Mouse (Mus musculus) cerebellum, adult 9-11 months (tissue): Measurements from ENCODE around the gene Mief1.

Source experiments
- DNase-seq: peaks from one replicate; pipeline ENCODE4 v3.0.0; 2022

Gene Mief1

DNA sequence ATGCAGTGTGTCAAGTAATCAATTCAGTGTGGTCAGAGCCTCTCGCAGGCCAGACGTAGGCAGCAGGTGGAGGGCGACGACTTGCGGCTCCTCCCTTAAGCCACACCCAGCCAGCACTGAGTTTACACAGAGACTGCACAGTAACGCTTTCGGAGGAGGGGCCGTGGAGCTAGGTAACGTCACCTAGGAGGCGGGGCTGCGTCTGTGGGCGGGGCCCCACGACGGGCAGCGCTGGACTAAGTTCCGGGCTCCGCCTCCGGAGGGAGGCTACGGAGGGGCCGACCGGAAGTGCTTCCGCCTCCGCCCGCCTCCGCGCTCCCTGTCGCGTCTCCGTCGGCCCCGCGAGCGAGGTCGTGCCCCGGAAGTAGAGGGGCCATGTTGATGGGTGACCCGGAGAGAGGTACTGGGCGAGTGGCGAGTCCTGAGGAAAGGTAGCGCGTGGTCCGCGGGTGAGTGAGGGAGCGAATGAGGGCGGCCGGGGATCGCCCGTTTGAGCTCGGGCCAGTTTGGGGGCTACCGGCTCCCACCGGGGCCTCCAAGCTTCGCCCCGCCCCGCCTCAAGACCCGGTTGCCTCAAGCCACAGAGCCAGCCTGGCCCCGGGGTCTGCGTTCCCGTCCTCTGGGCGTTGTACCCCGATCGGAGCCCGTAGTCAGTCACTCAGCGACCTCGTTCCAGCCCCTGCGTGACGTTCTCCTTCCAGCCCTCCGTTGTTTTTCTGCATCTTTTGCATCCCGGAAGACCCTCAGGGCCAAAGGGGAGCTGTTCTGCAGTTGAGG is at the start of gene Mief1:
Mief1 (plus strand) TSS at position 286 of the 777 bp plus-strand sequence.
- DNase-seq, result peak; percentile 98

DNA sequence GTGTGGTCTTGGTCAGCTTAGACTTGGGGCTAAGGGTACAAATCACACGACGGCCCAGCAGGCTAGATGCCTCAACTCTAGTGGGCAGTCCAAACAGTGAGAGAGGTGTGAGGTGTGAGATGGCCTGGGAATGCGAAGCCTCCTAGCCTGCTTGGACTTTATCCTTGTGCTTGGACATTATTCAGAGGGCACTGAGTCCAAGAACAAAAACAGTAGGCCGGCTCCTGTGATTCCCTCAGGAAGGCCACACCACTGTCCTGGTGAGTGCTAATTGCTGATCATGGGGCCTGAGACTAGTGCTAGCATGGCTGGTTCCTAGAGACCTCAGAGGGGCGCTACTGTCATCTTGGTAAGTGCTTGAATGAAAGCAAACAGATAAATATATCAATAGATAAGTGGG is 44.9 kb upstream of the Mief1 start:
- DNase-seq, result no peak

DNA sequence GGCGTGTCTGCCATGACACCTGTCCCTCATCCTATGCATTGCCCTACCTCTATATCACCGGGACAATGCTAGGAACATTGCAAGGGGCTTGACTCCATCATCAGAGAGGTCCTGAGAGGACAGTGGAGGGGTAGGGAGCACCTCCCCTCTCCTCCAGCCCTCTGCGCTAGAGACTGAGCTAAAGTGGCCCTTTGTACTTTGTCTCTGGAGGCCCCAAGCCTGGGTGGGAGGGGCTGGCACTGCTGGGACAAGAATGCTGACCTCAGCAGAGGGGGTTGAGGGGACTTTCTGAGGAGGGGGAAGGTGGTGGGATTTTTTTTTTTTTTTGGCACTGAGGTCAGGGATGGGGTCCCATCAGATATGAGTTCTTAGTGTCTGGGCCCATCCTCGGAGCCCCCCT is 43.7 kb upstream of the Mief1 start:
- DNase-seq, result no peak

DNA sequence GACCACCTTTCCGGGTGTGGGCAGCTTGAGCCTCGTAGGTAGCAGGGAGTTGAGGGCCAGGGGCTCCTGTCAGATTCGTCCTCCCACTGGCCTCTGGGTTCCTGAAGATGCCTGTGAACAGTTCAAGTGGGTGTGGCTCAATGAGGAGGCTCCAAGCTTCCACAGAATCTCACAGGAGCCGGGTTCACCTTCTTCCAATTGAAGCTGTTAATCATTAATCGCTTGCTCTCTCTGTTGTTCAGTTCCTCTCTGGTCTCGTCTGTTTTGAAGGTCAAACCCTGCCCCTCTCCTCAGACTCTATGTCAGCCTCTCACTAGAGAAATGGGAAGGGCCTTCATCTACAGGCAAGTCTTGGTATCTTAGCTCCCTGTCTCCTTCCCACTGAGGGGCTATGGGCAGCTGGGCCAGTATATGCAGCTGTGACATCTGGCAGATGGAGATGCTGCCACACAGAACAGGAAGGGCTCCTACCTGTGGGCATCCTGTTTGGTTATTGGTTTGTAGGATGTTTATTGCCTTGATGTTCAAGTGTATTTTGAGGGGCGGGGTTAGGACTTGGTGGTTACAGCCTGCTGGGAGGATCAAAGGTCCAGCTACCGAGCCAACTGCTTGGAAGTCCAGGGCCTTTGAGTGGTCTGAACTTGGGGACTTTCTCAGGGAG is 42.1 kb upstream of the Mief1 start:
- DNase-seq, result no peak

DNA sequence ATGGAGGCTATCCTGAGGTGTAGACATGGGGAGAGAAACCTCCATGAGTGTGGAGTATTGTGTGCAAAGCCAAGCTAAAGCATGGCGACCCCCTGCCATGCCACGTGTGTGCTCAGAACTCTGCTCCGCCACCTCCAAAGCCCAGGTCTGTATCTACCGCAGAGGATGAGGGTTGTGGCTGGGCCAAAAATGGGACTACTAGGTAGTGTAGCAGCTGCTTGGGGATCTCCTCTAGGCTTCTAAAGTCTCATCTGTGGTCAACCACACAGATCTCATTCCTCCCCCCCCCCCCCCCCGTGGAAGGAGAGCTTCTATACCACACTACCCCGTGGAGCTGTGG is 41.6 kb upstream of the Mief1 start:
- DNase-seq, result no peak

DNA sequence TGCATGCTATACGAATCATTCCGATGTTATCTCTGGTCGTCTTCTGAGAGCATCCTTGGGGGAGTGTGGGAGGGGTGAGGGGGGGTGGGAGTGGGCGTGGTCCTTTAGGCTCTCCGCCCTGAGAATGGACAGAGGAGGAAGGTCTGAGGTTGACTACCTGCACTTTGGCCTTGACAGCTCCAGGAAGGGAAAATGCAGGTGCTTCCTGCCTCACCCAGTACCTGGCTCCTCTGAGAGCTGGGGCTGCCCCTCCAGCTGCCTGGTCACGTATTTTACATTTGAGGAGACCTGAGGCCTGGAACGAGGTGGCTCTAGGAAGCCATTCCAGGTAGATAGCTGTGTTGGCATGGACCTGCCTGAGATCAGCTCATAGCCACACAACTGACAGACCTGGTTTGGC is 41.0 kb upstream of the Mief1 start:
- no peak for DNase-seq

DNA sequence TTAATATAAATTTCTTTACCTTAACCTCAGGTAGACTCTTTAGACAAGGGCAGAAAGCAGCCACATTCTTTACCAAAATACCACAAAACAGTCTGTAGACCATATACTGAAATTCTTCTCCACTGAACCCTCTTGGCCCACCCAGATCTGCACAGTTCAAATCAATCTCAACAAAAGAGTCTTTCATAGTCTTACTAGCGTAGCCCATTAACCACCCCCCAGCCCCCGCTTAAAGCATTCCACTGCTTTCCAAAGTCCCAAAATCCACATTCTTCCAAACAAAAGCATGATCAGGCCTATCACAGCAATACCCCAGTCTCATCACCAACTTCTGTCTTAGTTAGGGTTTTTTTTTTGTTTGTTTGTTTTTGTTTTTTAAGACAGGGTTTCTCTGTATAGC is 34.3 kb upstream of the Mief1 start:
- DNase-seq, result no peak

DNA sequence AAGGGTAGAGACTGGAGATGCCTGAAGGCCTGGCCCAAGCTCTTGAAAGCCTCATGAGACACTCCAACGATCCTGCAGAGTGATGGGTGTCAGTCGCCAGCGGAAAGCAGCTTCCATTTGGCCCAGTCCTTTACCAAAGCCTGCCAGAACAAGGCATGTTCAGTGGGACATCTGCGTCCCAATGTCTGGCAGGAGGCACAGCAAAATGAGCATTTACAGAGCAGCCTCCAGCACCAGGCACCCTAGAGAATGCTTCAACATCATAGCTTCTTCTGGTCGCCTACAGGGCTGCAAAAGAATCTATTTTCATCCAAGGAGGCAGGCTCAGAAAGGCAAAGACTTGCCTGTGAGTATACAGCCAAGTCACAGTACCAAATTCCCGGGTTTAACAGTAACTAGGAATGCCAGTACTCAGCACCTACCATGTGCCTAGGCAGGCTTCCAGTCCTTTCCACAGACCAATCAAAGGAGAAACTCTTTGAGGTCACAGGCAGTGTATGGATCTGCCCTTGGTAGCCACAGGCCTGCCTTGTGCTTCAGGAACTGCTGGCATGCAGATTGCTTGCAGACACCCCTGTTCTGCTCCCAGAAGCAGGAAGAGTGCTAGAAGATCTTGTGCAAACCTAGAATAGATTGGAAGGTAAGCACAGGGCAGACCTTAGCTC is 31.6 kb upstream of the Mief1 start:
- no peak for DNase-seq

DNA sequence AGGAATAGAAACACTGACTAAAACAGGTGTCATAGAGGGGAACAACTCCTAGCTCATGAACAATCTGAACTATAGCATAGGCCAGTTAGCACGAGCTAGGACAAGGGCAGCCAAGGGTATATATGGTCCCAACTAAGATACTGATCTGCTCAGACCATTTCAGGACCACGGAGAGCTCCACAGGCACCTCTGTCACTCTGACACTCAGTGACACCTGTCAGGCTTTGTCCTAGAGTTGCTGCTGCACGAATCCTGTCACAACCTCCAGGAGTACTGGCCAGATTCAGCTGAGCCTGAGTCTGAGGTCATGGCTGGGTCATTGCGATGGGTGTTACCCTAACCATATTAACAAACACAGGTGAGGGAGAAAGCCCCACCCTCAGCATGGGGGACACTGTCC is 30.4 kb upstream of the Mief1 start:
- DNase-seq, result no peak

DNA sequence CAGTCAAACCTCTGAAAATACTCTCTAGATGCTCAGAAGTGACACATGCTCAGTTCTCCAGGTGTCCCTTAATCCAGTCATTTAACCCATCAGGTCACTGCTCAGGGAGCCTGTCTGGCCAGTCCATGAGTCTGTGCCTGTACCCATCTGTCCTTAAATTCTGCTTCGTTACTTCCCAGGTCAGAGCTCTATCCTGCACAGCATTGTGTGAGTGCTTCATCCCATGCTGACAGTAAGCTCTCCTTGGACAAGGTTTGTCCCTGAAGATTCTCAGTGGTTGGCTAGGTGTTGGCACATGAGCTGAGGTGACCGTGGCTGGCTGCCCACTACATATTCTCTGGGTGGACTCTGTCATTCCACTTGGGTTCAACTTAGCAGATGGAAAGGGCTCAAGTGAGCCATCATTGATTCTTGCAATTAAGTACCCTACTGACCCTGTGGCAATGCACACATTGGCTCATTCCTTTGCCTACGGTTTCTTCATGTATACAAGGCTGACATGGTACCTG is 27.7 kb upstream of the Mief1 start:
- peak; percentile 48 for DNase-seq

DNA sequence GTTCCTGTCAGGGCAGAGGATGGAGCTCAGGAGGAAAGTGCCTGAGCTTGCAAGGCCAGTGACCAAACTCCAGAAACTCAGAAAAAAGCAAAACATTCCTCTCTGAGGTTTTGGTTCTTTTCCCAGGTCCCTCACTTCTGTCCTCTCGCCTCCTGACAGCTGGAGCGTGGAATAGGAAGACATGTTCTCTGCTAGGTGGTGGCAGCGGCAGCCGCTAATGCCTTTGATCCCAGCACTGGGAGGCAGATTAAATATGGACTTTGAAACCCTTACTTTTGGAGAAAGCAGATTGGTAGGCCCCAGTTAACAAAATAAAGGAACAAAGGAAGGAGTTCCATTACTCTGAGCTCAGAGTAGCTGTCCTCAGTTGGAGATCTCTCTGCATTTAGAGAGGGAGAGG is 25.4 kb upstream of the Mief1 start:
- DNase-seq, result no peak

DNA sequence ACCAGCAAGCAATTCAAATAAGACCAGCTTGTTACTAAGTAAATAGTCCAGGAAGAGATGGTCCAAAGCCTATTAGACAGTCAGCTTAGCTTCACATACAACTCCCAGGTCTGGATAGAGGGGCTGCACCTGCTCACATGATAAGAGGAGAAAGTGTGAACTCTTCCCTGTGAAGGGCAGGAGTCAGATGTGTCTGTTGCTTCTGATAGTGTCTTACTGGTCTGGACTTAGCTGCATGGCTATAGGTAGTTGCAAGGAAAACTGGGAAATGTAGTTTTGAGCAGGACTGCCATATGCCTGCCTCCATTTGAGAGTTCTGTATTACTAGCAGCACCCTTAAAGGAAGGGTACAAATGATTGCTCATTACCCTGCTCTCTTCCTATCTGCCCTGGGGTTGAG is 20.1 kb upstream of the Mief1 start:
- no peak for DNase-seq

DNA sequence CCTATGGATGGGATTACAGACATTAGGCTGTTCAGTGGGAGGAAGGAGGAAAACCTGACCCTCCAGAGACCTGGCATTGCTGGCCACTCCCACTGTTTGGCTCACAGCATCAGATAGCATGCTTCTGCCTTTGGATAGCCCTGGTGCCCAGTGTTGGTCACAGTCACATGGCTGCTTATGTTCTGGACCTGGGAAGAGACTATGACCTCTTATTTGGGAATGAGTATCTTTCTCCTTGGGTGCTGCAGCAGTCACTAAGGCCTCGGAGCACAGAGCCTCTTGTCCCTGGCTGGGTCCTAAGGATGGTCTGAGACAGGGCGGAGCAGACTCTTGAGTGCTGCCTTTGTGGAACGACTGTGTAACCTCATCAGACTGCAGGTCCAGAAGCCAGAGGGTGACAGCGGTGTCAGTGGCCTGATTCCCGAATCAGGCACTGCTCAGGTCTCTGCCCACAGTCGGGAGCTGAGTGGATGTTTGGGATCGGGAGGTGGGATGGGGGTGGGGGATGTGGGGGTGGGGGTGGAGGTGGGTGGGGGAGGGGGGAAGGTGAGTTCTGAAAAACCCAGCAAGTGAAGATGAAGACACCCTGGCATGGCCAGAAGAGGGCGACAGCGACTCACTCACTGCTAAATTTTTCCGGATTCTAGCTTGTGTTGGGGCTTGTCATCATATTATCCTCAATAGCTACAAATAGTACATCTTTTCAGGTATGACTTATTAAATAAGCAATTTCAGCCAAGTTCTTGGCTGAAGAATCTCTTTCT is 17.9 kb upstream of the Mief1 start:
- DNase-seq, result no peak

DNA sequence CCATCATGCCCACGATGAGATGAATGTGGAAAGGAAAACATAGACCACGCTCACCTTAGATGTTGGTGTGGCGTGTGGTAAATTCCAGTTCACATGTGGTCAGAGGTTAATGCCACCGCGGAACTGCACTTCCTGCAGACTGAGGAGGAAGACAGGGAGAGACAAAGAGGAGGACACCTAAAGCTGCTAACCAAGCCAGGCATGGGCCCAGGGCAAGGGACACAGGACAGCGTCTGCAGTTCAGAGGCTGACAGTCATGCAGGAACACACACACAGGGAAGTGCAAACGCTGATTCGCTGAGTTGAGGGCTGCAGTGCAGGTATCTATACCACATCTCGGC is 17.4 kb upstream of the Mief1 start:
- no peak for DNase-seq

DNA sequence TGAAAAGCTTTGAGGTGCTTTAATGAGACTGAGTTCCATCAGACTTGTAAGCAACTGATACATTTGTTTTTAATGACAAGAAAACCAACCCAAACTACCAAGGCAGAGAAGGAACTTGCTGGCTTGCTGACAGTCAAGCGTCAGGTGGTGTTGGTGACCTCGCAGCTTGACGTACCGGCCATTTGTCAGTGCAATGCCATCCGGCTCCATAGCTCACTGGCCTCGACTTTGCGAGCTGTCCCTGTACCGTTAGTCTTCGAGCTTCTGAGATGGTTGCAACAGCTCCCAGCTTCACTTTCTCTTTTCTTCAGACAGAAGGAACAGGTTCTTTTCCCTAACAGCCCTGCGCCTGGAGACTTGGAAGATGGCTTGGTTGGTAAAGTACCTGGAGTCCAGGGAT is 16.3 kb upstream of the Mief1 start:
- no peak for DNase-seq

DNA sequence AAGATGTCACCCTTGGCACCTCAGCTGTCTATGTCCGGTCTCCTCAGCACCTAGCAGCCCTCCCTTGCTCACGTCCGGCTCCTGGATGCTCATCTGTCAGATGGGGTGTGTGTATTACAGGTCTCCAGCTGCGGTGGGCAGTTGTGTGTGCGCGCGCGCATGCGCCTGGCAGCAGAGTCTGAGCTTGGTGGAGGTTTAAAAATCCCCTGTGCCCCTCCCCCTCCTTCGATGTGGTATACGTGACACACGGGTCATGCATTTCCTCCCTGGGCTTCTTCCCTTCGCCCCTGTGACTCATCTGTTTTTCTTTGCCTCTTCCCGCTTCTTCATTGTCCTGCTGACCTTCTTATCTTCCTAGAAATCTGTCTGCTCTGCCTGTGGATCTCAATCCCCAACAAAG is 14.6 kb upstream of the Mief1 start:
- no peak for DNase-seq

DNA sequence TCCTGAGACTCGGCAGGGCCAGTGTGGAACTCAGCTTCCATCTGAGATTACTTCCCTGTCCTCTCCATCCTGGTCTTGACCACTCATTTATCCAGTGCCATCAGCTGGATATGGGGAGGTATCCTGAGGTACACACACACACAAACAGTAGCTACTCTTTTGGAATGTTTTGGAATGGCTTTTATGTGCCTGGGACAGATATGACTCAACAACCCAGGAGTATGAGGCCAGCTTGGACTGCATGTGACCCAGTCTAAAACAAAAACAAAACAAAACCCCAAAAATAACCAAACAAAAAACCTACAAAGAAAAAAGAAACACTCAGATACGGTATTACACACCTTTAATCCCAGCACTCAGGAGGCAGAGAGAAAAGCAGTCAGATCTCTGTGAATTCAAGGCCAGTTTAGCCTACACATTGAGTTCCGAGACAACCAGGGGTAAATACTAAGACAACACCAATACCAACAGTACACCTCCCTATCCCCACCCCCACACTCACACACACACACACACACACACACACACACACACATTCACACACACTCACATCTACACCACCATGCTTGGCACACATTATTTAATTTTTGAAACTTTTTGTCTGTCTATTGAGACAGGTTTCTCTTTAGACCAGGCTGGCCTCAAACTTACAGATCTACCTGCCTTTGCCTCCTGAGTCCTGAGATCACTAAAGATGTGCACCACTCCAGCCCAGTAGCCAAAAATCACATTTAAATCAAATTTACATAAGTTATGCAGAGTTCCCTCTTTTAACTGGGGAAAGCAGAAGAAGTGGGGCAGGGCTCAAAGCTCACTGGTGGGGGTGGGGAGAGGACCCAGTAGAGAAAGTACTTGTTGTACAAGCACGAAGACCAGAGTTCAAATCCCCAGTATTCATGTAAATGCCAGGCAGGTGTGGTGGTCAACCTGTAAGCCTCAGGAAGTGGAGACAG is 13.8 kb upstream of the Mief1 start:
- no peak for DNase-seq

DNA sequence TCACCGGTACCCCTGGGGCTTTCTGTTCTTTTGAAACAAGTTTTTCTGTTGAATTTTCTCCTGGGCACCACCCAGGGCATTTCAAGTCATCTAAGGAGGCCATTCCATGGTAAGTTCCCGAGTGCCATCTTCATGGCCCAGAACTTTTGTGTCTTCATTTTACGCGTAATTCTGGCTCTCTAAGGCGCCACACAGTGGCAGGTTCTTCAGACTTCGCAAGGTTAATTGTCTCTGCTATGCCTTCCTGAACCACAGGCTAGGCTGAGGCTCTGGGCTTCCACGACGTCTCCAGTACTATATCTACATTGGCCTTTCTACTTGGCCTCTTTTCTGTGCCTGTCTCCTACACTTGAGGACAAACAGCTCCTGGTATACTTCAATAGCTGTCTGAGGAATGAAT is 12.8 kb upstream of the Mief1 start:
- no peak for DNase-seq

DNA sequence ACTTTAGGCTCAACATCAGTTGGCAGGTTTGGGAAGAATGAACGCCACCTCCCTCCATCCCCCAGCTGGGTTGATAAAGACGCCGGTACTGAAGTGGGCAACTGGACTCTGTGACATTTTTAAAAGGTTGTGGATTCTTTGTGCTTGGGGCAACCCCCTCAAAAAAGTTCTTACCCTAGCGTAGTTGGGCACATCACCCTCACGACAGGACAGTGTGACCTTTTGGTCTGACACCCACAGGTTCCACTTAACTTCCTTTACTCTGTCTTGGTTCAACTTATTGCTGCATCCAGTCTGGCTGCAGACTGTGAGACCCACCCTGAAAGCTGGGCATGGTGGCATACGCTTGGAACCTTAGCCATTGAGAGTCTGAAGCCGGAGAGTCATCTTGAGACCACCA is 10.1 kb upstream of the Mief1 start:
- no peak for DNase-seq

DNA sequence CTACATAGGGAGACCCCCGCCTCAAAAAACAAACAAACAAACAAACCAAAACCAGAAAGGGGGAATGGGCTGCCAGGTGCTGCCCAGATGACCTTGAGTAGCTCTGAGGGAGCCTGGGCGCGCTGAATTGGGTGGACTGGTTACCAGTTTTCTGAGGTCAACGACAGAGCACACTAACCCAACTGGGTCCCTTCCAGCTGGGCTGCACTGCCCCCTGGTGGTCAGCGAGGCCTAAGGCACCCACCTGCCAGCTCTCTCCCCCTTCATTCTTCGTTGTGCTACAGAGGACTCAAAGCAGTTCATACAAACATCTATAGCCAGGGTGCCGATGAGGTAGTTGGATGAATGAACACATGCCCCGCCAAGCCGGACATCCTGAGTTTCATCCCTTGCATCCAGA is 8.6 kb upstream of the Mief1 start:
- peak; percentile 78 for DNase-seq

DNA sequence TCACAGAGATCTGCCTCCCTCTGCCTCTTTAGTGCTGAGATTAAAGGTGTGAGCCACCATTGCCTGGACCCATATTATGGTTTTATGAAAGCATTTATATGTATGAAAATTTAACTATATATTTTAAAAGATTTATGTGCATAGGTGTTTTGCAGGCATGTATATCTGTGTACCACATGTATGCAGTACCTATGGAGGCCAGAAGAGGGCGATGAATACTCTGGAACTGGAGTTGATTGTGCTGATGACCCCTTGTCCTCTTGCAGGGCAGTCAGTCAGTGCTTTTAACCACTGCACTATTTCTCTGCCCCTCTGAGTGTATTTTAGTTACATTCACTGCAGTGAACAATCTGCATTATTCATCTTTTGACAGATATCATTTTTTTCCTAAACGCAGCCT is 8.0 kb upstream of the Mief1 start:
- peak; percentile 42 for DNase-seq

DNA sequence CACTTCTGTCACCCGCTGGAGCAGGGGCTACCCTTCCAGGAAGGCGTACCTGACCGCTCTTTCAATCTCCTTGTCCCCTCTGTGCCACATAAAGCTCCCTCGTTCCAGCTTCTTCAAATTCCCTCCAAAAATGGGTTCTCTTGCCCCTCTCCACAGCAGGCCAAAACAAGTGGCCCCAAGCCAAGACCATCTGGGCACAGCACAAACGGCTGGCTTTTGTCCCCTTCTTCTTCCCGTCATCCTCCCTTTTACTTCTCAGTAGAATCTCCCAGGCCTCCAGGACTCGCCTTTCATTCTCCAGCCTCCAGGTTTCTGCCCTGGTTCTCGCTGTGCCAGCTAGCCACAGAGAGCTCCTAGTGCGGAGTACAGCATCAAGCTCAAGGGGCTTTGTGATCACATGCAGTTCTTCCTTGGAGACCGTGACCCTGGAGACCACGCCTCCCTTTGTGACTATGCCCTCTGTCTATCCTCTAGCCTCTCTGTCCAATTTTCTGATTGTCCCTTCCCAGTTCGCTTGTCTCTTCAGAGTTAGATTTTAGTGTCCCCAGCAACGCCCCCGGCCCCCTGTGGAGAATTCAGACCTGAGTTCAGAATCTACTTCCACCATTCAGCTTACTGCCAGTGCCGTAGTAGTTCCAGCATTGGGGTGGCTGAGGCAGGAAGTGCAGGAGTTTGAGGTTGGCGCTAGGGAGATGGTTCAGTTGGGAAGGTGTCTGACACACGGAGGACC is 5.6 kb upstream of the Mief1 start:
- no peak for DNase-seq
